Mouse (Mus musculus): ENCODE measurements around the gene Zfand6. TPM values are rescaled to one million over a fixed set of nuclear protein-coding genes. Genes with fewer than 3 reads are reported as not detected.

Zfand6 gene
- polyA plus RNA-seq, 1 experiment = 287 TPM

DNA sequence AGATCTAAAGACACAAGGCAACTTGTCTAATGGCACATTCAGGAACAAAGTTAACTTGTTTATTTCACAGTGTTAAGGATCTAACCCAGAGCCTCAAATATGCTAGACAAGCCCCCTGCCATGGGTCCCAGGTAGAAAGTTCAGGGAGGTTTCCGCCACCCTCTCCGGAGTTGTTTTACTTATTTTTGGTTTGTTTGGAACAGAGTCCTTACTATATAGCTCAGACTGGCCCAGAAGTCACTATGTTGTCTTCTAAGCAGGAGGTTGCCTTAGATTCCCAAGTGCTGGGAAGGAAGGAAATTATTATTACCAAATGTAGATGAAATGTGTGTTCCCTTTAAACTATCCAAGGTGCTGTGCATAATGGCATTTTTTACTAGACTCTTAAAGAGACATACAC is 9.7 kb downstream of the Zfand6 start:
- Histone ChIP-seq H3K27me3 (ENCODE audit: control insufficient read depth, insufficient read depth, low read length) (no peaks in the 10 kb centered on the region), H3K27ac (ENCODE audit: control insufficient read depth, insufficient read depth, low read depth, low read length) (no peak overlapping the region), H3K36me3 (ENCODE audit: control insufficient read depth, insufficient read depth, low read length) (no peaks in the 10 kb centered on the region), H3K4me1 (ENCODE audit: control insufficient read depth, insufficient read depth, low read length) (no peaks in the 10 kb centered on the region), H3K4me3 (ENCODE audit: control insufficient read depth, low read depth, low read length) (no peak overlapping the region)
- no peak for TF ChIP-seq CTCF (IDR thresholded peaks at IDR 0.05; ENCODE audit: control insufficient read depth, insufficient read depth, insufficient replicate concordance, low read depth, low read length)
- no peak for TF ChIP-seq POLR2A (IDR thresholded peaks at IDR 0.05; ENCODE audit: control insufficient read depth, low read depth, low read length)

DNA sequence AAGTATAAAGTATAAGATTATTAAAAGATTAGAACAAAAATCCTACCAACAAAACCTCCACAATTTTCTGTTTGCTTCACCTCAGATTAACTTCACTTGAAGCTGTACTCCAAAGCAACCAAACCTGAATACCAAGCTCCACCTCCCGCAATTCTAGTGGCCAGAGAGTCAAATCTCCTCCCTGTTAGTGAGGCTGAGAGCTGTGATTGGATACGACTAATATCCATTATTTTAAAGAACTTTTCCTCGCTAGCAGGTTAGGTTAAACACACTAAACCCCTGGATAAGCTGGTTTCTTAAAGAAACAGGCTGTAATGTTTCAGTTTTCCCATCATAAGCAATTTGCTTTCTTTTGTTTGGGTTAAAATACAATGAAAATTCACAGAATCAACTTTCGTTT is 10.5 kb downstream of the Zfand6 start:
- no peaks in the 10 kb centered on the region for H3K36me3 ChIP-seq (ENCODE audit: control insufficient read depth, insufficient read depth, low read length)
- no peak overlapping the region for H3K27ac ChIP-seq (ENCODE audit: control insufficient read depth, insufficient read depth, low read depth, low read length)
- no peaks in the 10 kb centered on the region for H3K27me3 ChIP-seq (ENCODE audit: control insufficient read depth, insufficient read depth, low read length)
- TF ChIP-seq POLR2A (IDR thresholded peaks at IDR 0.05; ENCODE audit: control insufficient read depth, low read depth, low read length) (no peak), CTCF (IDR thresholded peaks at IDR 0.05; ENCODE audit: control insufficient read depth, insufficient read depth, insufficient replicate concordance, low read depth, low read length) (no peak)
- no peaks in the 10 kb centered on the region for H3K4me1 ChIP-seq (ENCODE audit: control insufficient read depth, insufficient read depth, low read length)
- no peak overlapping the region for H3K4me3 ChIP-seq (ENCODE audit: control insufficient read depth, low read depth, low read length)

DNA sequence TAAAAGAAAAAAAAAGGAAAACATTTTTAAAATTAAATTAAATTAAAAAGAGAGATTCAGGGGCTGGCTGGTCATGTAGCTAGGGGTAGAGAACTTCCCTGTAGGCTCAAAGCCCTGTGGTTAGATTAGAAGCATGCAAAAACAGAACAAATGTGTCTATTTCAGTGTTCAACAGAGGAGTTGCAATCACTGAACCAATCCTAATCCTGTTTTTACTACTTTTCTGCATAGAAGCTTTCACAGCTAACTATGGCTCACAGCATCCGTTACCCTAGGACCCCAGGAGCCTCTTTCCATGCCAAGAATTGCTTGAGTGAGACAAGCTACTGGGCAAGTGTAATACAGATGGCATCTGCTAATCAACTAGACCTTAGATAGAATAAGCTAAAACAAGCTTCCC is 16.7 kb downstream of the Zfand6 start:
- no peak overlapping the region for H3K27ac ChIP-seq (ENCODE audit: control insufficient read depth, insufficient read depth, low read depth, low read length)
- H3K4me3 ChIP-seq (ENCODE audit: control insufficient read depth, low read depth, low read length) = no peak overlapping the region
- no peaks in the 10 kb centered on the region for H3K36me3 ChIP-seq (ENCODE audit: control insufficient read depth, insufficient read depth, low read length)
- TF ChIP-seq CTCF (IDR thresholded peaks at IDR 0.05; ENCODE audit: control insufficient read depth, insufficient read depth, insufficient replicate concordance, low read depth, low read length) (no peak), POLR2A (IDR thresholded peaks at IDR 0.05; ENCODE audit: control insufficient read depth, low read depth, low read length) (no peak)
- H3K27me3 ChIP-seq (ENCODE audit: control insufficient read depth, insufficient read depth, low read length) = no peaks in the 10 kb centered on the region
- H3K4me1 ChIP-seq (ENCODE audit: control insufficient read depth, insufficient read depth, low read length) = no peaks in the 10 kb centered on the region

GRCm38 (mm10) chr7:84669554-84670152 is 20.1 kb downstream of the Zfand6 start:
- no peak overlapping the region for H3K27ac ChIP-seq (ENCODE audit: control insufficient read depth, insufficient read depth, low read depth, low read length)
- no peaks in the 10 kb centered on the region for H3K36me3 ChIP-seq (ENCODE audit: control insufficient read depth, insufficient read depth, low read length)
- H3K4me3 ChIP-seq (ENCODE audit: control insufficient read depth, low read depth, low read length) = no peak overlapping the region
- no peak for TF ChIP-seq CTCF (IDR thresholded peaks at IDR 0.05; ENCODE audit: control insufficient read depth, insufficient read depth, insufficient replicate concordance, low read depth, low read length)
- no peak for TF ChIP-seq POLR2A (IDR thresholded peaks at IDR 0.05; ENCODE audit: control insufficient read depth, low read depth, low read length)
- no peaks in the 10 kb centered on the region for H3K27me3 ChIP-seq (ENCODE audit: control insufficient read depth, insufficient read depth, low read length)
- no peaks in the 10 kb centered on the region for H3K4me1 ChIP-seq (ENCODE audit: control insufficient read depth, insufficient read depth, low read length)

DNA sequence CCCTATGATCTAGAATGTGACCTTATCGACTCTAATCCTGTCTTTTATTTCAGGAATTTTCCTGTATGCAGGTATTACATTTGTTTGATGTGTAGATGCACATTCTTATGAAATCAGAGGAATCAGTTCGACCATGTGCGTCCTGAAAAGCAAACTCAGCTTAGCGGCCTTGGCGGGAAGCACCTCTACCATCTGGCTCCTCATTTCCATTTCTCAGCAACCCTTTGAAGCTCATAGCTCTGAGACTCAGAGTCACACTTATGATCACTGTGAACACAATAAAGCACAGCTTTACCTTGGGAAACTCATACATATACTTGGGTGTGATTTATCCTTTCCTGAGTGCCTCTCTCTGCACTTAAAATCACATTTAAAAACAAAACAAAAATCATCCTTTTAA is 21.8 kb downstream of the Zfand6 start:
- H3K4me3 ChIP-seq (ENCODE audit: control insufficient read depth, low read depth, low read length) = no peak overlapping the region
- no peaks in the 10 kb centered on the region for H3K4me1 ChIP-seq (ENCODE audit: control insufficient read depth, insufficient read depth, low read length)
- no peaks in the 10 kb centered on the region for H3K36me3 ChIP-seq (ENCODE audit: control insufficient read depth, insufficient read depth, low read length)
- no peak for TF ChIP-seq POLR2A (IDR thresholded peaks at IDR 0.05; ENCODE audit: control insufficient read depth, low read depth, low read length)
- no peak for TF ChIP-seq CTCF (IDR thresholded peaks at IDR 0.05; ENCODE audit: control insufficient read depth, insufficient read depth, insufficient replicate concordance, low read depth, low read length)
- no peak overlapping the region for H3K27ac ChIP-seq (ENCODE audit: control insufficient read depth, insufficient read depth, low read depth, low read length)
- H3K27me3 ChIP-seq (ENCODE audit: control insufficient read depth, insufficient read depth, low read length) = no peaks in the 10 kb centered on the region

DNA sequence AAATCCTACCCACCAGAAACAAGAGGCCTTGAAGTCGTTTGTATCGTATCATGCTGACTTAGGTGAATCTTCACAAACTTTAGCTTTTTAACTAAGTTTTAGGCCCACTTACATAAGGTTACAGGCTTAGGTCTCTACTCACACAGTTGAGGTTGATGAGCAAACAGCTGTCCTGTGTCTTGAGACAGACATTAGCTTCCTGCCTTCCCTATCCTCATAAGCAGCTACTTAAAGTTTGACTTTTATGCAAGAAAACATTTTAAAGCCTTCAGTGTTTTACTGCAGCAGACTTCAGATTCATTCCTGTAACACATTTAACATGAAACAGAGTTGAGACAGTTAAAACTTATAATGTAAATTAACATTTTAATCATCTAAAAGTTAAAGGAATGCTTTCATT is 37.0 kb downstream of the Zfand6 start:
- no peaks in the 10 kb centered on the region for H3K27me3 ChIP-seq (ENCODE audit: control insufficient read depth, insufficient read depth, low read length)
- H3K27ac ChIP-seq (ENCODE audit: control insufficient read depth, insufficient read depth, low read depth, low read length) = no peak overlapping the region
- no peak overlapping the region for H3K4me3 ChIP-seq (ENCODE audit: control insufficient read depth, low read depth, low read length)
- H3K36me3 ChIP-seq (ENCODE audit: control insufficient read depth, insufficient read depth, low read length) = no peaks in the 10 kb centered on the region
- no peak for TF ChIP-seq CTCF (IDR thresholded peaks at IDR 0.05; ENCODE audit: control insufficient read depth, insufficient read depth, insufficient replicate concordance, low read depth, low read length)
- no peak for TF ChIP-seq POLR2A (IDR thresholded peaks at IDR 0.05; ENCODE audit: control insufficient read depth, low read depth, low read length)
- H3K4me1 ChIP-seq (ENCODE audit: control insufficient read depth, insufficient read depth, low read length) = no peaks in the 10 kb centered on the region

GRCm38 (mm10) chr7:84651987-84652321 is 37.8 kb downstream of the Zfand6 start:
- H3K27ac ChIP-seq (ENCODE audit: control insufficient read depth, insufficient read depth, low read depth, low read length) = no peak overlapping the region
- H3K4me1 ChIP-seq (ENCODE audit: control insufficient read depth, insufficient read depth, low read length) = no peaks in the 10 kb centered on the region
- H3K27me3 ChIP-seq (ENCODE audit: control insufficient read depth, insufficient read depth, low read length) = no peaks in the 10 kb centered on the region
- no peak for TF ChIP-seq POLR2A (IDR thresholded peaks at IDR 0.05; ENCODE audit: control insufficient read depth, low read depth, low read length)
- H3K36me3 ChIP-seq (ENCODE audit: control insufficient read depth, insufficient read depth, low read length) = no peaks in the 10 kb centered on the region
- no peak overlapping the region for H3K4me3 ChIP-seq (ENCODE audit: control insufficient read depth, low read depth, low read length)

Measured in testis, adult 2 months (tissue).